Mouse (Mus musculus) bone marrow, adult 2 months (tissue): ENCODE measurements around the gene Mettl6. TPM values are rescaled to one million over a fixed set of nuclear protein-coding genes. Genes with fewer than 3 reads are reported as not detected.
A peak's percentile ranks its signal among the peaks of the same experiment; 100 is the strongest.

Experiments
- H3K27ac ChIP-seq: fragments of 200-500 bp; 2 replicates; pipeline ENCODE4 v1.5.1; 2012; ENCODE audit warnings: low read depth, mild to moderate bottlenecking, control low read depth, inconsistent platforms, low read length; ENCODE audit not compliant: control insufficient read depth, poor library complexity, insufficient read depth
- H3K4me1 ChIP-seq: fragments of 200-500 bp; 2 replicates; pipeline ENCODE4 v1.6.1; 2011; ENCODE audit warnings: low read length; ENCODE audit not compliant: control insufficient read depth, insufficient read depth
- H3K4me3 ChIP-seq: fragments of 200-500 bp; replicated peaks from 2 replicates; pipeline ENCODE3; 2011; ENCODE audit warnings: mild to moderate bottlenecking, low read depth, low read length, control low read depth; ENCODE audit not compliant: control insufficient read depth
- CTCF ChIP-seq: fragments of 200-500 bp; IDR thresholded peaks from 2 replicates; pipeline ENCODE4 v1.5.1; 2011; ENCODE audit warnings: low read length, control low read depth; ENCODE audit not compliant: control insufficient read depth, insufficient read depth
- POLR2A ChIP-seq: fragments of 200-500 bp; IDR thresholded peaks from 2 replicates; pipeline ENCODE4 v1.6.1; 2011; ENCODE audit warnings: low read depth, mild to moderate bottlenecking, control low read depth, low read length, borderline replicate concordance; ENCODE audit not compliant: control insufficient read depth
- whole genome bisulfite sequencing: fragments of 180-500 bp; shearing (Covaris S2); methylation state at CpG from one replicate; pipeline ENCODE4 v1.1.7; 2018; 5-methylcytosine and 5-hydroxymethylcytosine counted together
- polyA plus RNA-seq: library from polyadenylated mRNA; stranded (reverse); fragments of >200 nt; gene quantifications from 2 replicates; pipeline ENCODE4 v1.2.4, GENCODE M21; 2011; ENCODE audit warnings: low replicate concordance; ENCODE audit not compliant: missing spikeins, insufficient read depth, insufficient read length

Gene Mettl6
- polyA plus RNA-seq, 1 experiment = 33.7 TPM

- TF ChIP-seq CTCF = no peak
- no peak for TF ChIP-seq POLR2A
- under 1% methylated on average over 37 of the region's 37 CpGs for WGBS
- H3K4me1 ChIP-seq = peaks cover 3% of the 10 kb centered on the region; the same call in 1 of the 2 replicates
These were observed 378 bp downstream of the Mettl6 start, which contains the start of gene Eaf1 for GRCm38 (mm10) chr14:31494349-31494974. Gene Eaf1, plus strand, starts transcription at chr14:31494399.

GRCm38 (mm10) chr14:31493901-31494300 is 939 bp downstream of the Mettl6 start:
- no peak overlapping the region; the same call in 1 of the 2 replicates for H3K27ac ChIP-seq
- H3K4me3 ChIP-seq = peak overlapping the region; percentile 93
- 11% methylated on average over 9 of the region's 9 CpGs for WGBS
- H3K4me1 ChIP-seq = peaks cover 3% of the 10 kb centered on the region; the same call in 1 of the 2 replicates
- no peak for TF ChIP-seq CTCF
- no peak for TF ChIP-seq POLR2A

More at GRCm38 (mm10) chr14:31494349-31494974, 378 bp downstream of the Mettl6 start, which contains the start of gene Eaf1:
- Histone ChIP-seq H3K27ac (peak within 1 kb of the TSS; percentile 84), H3K4me3 (peak within 1 kb of the TSS; percentile 93)

GRCm38 (mm10) chr14:31488055-31488454 is 6.8 kb downstream of the Mettl6 start:
- TF ChIP-seq CTCF (no peak), POLR2A (no peak)
- H3K27ac ChIP-seq = no peak overlapping the region
- no peaks in the 10 kb centered on the region for H3K4me1 ChIP-seq
- 88% methylated on average over 6 of the region's 6 CpGs for WGBS
- H3K4me3 ChIP-seq = no peak overlapping the region

GRCm38 (mm10) chr14:31486465-31486864 is 8.4 kb downstream of the Mettl6 start:
- no peak overlapping the region for H3K4me3 ChIP-seq
- WGBS = 77% methylated on average over 4 of the region's 4 CpGs
- H3K4me1 ChIP-seq = no peaks in the 10 kb centered on the region
- H3K27ac ChIP-seq = no peak overlapping the region
- no peak for TF ChIP-seq POLR2A
- no peak for TF ChIP-seq CTCF

GRCm38 (mm10) chr14:31482417-31482816 is 12.4 kb downstream of the Mettl6 start:
- TF ChIP-seq POLR2A (no peak), CTCF (no peak)
- Histone ChIP-seq H3K4me3 (no peak overlapping the region), H3K27ac (no peak overlapping the region), H3K4me1 (no peaks in the 10 kb centered on the region)
- 54% methylated on average over 5 of the region's 5 CpGs for WGBS

- no peak overlapping the region for H3K4me3 ChIP-seq
- no peaks in the 10 kb centered on the region for H3K4me1 ChIP-seq
- 80% methylated on average over 2 of the region's 2 CpGs for WGBS
- TF ChIP-seq CTCF = no peak
- no peak for TF ChIP-seq POLR2A
- H3K27ac ChIP-seq = no peak overlapping the region
These were observed 21.5 kb downstream of the Mettl6 start for GRCm38 (mm10) chr14:31473297-31473696.

- TF ChIP-seq POLR2A = no peak
- TF ChIP-seq CTCF = no peak
- Histone ChIP-seq H3K4me3 (no peak overlapping the region), H3K27ac (no peak overlapping the region), H3K4me1 (no peaks in the 10 kb centered on the region)
- 4% methylated on average over 5 of the region's 5 CpGs for WGBS
These were observed 22.3 kb downstream of the Mettl6 start for GRCm38 (mm10) chr14:31472451-31473061.

- no peak overlapping the region for H3K27ac ChIP-seq
- H3K4me3 ChIP-seq = no peak overlapping the region
- TF ChIP-seq POLR2A = no peak
- no peak for TF ChIP-seq CTCF
- H3K4me1 ChIP-seq = no peaks in the 10 kb centered on the region
- WGBS = 70% methylated on average over 4 of the region's 4 CpGs
These were observed 25.1 kb downstream of the Mettl6 start for GRCm38 (mm10) chr14:31469711-31470110.
